Comparison of ENCODE assay signal across 8 mouse cellular contexts in the genomic region with DNA sequence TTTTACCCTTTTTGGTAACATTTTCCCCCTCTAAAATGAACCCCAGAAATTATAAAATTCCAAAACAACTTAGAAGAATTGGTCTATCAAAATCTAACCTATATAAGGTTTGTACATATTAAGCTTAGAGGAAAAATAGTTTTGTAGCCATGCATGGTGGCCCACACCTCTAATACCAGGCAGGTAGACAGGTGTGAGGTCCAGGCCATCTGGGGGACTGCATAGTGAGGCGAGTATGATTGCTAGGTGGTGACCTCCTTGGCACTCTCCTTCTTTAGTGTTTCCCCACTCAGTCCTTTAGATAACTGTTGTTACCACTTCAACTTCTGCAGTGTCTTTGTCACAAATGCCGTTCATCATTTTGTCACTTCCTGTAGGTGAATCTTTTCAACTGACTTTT. TPM values are rescaled to one million over a fixed set of nuclear protein-coding genes. Genes with fewer than 3 reads are reported as not detected.
DNase-seq lines count a peak whose midpoint lies in the region; ATAC-seq and TF ChIP-seq lines count a peak whose summit lies in the region.

No protein-coding gene starts in this region.

- no peak for ATAC-seq in CD4-positive, CD25-positive, alpha-beta regulatory T cell, adult 4 months
- no peak for ATAC-seq in neural tube, embryonic 11.5 days (ENCODE audit: insufficient read depth, low FRiP score, low TSS enrichment)
- no peak for ATAC-seq in liver, embryonic 12.5 days
- ATAC-seq in stomach, postnatal 0 days (ENCODE audit: low FRiP score, low TSS enrichment): no peak

- H3K27ac ChIP-seq in neural tube, embryonic 11.5 days (ENCODE audit: low read depth, low read length): no peak overlapping the region
- H3K27ac ChIP-seq in liver, embryonic 12.5 days: no peak overlapping the region
- no peak overlapping the region for H3K27ac ChIP-seq in stomach, postnatal 0 days (replicated peaks)

- no peak overlapping the region for H3K9ac ChIP-seq in neural tube, embryonic 11.5 days (ENCODE audit: low read length)
- no peak overlapping the region for H3K9ac ChIP-seq in liver, embryonic 12.5 days
- H3K9ac ChIP-seq in stomach, postnatal 0 days (ENCODE audit: low read length): peak overlapping the region; percentile 27; the same call in 1 of the 2 replicates

- WGBS in neural tube, embryonic 11.5 days: 73% methylated on average over 2 of the region's 2 CpGs
- 61% methylated on average over 2 of the region's 2 CpGs for WGBS in liver, embryonic 12.5 days (ENCODE audit: insufficient replicate concordance)
- WGBS in stomach, postnatal 0 days: 59% methylated on average over 2 of the region's 2 CpGs

- TF ChIP-seq CTCF in stomach, postnatal 0 days (IDR thresholded peaks at IDR 0.05; ENCODE audit: low read depth): no peak

- H3K4me1 ChIP-seq in neural tube, embryonic 11.5 days (ENCODE audit: control insufficient read depth, insufficient read depth, low read length): peaks cover 17% of the 10 kb centered on the region
- peaks cover 38% of the 10 kb centered on the region for H3K4me1 ChIP-seq in liver, embryonic 12.5 days
- peaks cover 2% of the 10 kb centered on the region for H3K4me1 ChIP-seq in stomach, postnatal 0 days (replicated peaks; ENCODE audit: control insufficient read depth, insufficient read depth)

- peak overlapping the region; percentile 78 for H3K4me3 ChIP-seq in neural tube, embryonic 11.5 days (ENCODE audit: low read depth, low read length)
- H3K4me3 ChIP-seq in liver, embryonic 12.5 days: no peak overlapping the region
- peak overlapping the region; percentile 76; the same call in 1 of the 2 replicates for H3K4me3 ChIP-seq in stomach, postnatal 0 days (ENCODE audit: low read depth, low read length)

- peak overlapping the region; percentile 54 for H3K4me2 ChIP-seq in neural tube, embryonic 11.5 days (ENCODE audit: low read depth)
- H3K4me2 ChIP-seq in liver, embryonic 12.5 days: peak overlapping the region; percentile 92
- peak overlapping the region; percentile 63 for H3K4me2 ChIP-seq in stomach, postnatal 0 days (replicated peaks; ENCODE audit: low read depth)

- TF ChIP-seq EP300 in stomach, postnatal 0 days (optimal IDR thresholded peaks at IDR 0.05): no peak

- H3K9me3 ChIP-seq in neural tube, embryonic 11.5 days (ENCODE audit: control insufficient read depth, low read length): no peaks in the 10 kb centered on the region
- H3K9me3 ChIP-seq in liver, embryonic 12.5 days (replicated peaks): no peaks in the 10 kb centered on the region
- H3K9me3 ChIP-seq in stomach, postnatal 0 days (ENCODE audit: control insufficient read depth, low read length): no peaks in the 10 kb centered on the region

- H3K27me3 ChIP-seq in neural tube, embryonic 11.5 days (ENCODE audit: control insufficient read depth, insufficient read depth, low read length): no peaks in the 10 kb centered on the region
- H3K27me3 ChIP-seq in liver, embryonic 12.5 days (replicated peaks): no peaks in the 10 kb centered on the region
- H3K27me3 ChIP-seq in stomach, postnatal 0 days (ENCODE audit: control insufficient read depth, insufficient read depth, low read length): no peaks in the 10 kb centered on the region

- H3K36me3 ChIP-seq in neural tube, embryonic 11.5 days (ENCODE audit: control insufficient read depth, insufficient read depth, low read length): peaks cover 2% of the 10 kb centered on the region
- 0 out of 2 replicates have a peak, but pooled peaks cover 13% of the 10 kb centered on the region for H3K36me3 ChIP-seq in liver, embryonic 12.5 days
- H3K36me3 ChIP-seq in stomach, postnatal 0 days (ENCODE audit: control insufficient read depth, insufficient read depth, low read length): 0 out of 2 replicates have a peak, but pooled peaks cover 2% of the 10 kb centered on the region

- peak; percentile 19 for DNase-seq in CD4-positive, CD25-positive, alpha-beta regulatory T cell, adult 2 months (ENCODE audit: low read depth, low spot score)
- DNase-seq in neural tube, embryonic 11.5 days (ENCODE audit: low spot score): no peak
- no peak for DNase-seq in neural tube, embryonic 10.5 days (ENCODE audit: extremely low spot score, low spot score)
- no peak for DNase-seq in stomach, postnatal 0 days (ENCODE audit: low spot score)
- DNase-seq in cerebellum, adult 11 months: no peak
- no peak for DNase-seq in layer of hippocampus, adult 18-20 months (ENCODE audit: low spot score in 2 of 2)

RNA-seq across cellular contexts. Expression of gene Smad5, which starts 1.8 kb away (rescaled TPM):
- polyA plus RNA-seq in CD4-positive, CD25-positive, alpha-beta regulatory T cell, adult 4 months (2017; shearing (Covaris generic)): 10 to 100 TPM; 10.3 to 10.7 TPM
- polyA plus RNA-seq in neural tube, embryonic 11.5 days (2014; fragmentation: Nextera tagmentation; extraction: Ambion mirVana): 56.4 and 58.9 TPM in 2 replicates
- 7.3 TPM in 2 replicates for polyA plus RNA-seq in liver, embryonic 12.5 days (2016; fragmentation: Nextera tagmentation; extraction: Ambion mirVana)
- polyA plus RNA-seq in stomach, postnatal 0 days (2015; fragmentation: Nextera tagmentation; extraction: Ambion mirVana): 9.4 and 10.3 TPM in 2 replicates
- total RNA-seq in layer of hippocampus, adult 18-20 months (2021): 10 to 100 TPM; 26.0 to 26.4 TPM

RNA-seq across cellular contexts. Expression of gene Gm45623, which starts 49.0 kb away (rescaled TPM):
- polyA plus RNA-seq in CD4-positive, CD25-positive, alpha-beta regulatory T cell, adult 4 months (2017; shearing (Covaris generic)): not detected
- not detected in 2 replicates for polyA plus RNA-seq in neural tube, embryonic 11.5 days (2014; fragmentation: Nextera tagmentation; extraction: Ambion mirVana)
- not detected in 2 replicates for polyA plus RNA-seq in liver, embryonic 12.5 days (2016; fragmentation: Nextera tagmentation; extraction: Ambion mirVana)
- polyA plus RNA-seq in stomach, postnatal 0 days (2015; fragmentation: Nextera tagmentation; extraction: Ambion mirVana): 0.97 and 1.5 TPM in 2 replicates
- 1 to 10 TPM; 1.3 to 1.5 TPM for total RNA-seq in layer of hippocampus, adult 18-20 months (2021)
